Mouse (Mus musculus) brown adipose tissue, adult 24 weeks (tissue): ENCODE measurements around the gene Slco3a1. TPM values are rescaled to one million over a fixed set of nuclear protein-coding genes. Genes with fewer than 3 reads are reported as not detected.

Source experiments
- H3K27ac ChIP-seq: fragments of 200-500 bp; replicated peaks from 2 replicates; pipeline ENCODE4 v1.5.1; 2012; ENCODE audit warnings: low read depth, mild to moderate bottlenecking, low read length
- H3K4me1 ChIP-seq: fragments of 200-500 bp; 2 replicates; pipeline ENCODE4 v1.6.1; 2012; ENCODE audit warnings: low read length, mixed read lengths; ENCODE audit not compliant: control insufficient read depth, insufficient read depth, insufficient read length
- H3K4me3 ChIP-seq: fragments of 200-500 bp; 2 replicates; pipeline ENCODE4 v1.5.1; 2012; ENCODE audit warnings: low read depth, mild to moderate bottlenecking, low read length, moderate library complexity; ENCODE audit not compliant: insufficient read depth
- polyA plus RNA-seq: library from polyadenylated mRNA; stranded (reverse); fragments of >200 nt; gene quantifications from 2 replicates; pipeline ENCODE4 v1.2.4, GENCODE M21; 2012; ENCODE audit not compliant: missing spikeins, insufficient read depth, insufficient read length

The Slco3a1 gene
- 2.3 TPM in 2 replicates for polyA plus RNA-seq

GRCm38 (mm10) chr7:74554608-74555311, at the start of gene Slco3a1:
Gene Slco3a1, minus strand, starts transcription at chr7:74554780.
- Histone ChIP-seq H3K27ac (peak within 1 kb of the TSS; percentile 32; the same call in 1 of the 2 replicates), H3K4me1 (no peaks in the 10 kb centered on the region), H3K4me3 (peak within 1 kb of the TSS; percentile 73)

- Histone ChIP-seq H3K27ac (no peak overlapping the region), H3K4me3 (no peak overlapping the region), H3K4me1 (no peaks in the 10 kb centered on the region)
These were observed 46.4 kb upstream of the Slco3a1 start for GRCm38 (mm10) chr7:74600996-74601395.

- H3K4me3 ChIP-seq = no peak overlapping the region
- no peaks in the 10 kb centered on the region for H3K4me1 ChIP-seq
- no peak overlapping the region for H3K27ac ChIP-seq
These were observed 24.8 kb upstream of the Slco3a1 start for GRCm38 (mm10) chr7:74579411-74579810.

- H3K27ac ChIP-seq = no peak overlapping the region
- H3K4me3 ChIP-seq = no peak overlapping the region
- no peaks in the 10 kb centered on the region for H3K4me1 ChIP-seq
These were observed 21.1 kb upstream of the Slco3a1 start for GRCm38 (mm10) chr7:74575678-74576077.

GRCm38 (mm10) chr7:74555416-74555815, 836 bp upstream of the Slco3a1 start:
- no peaks in the 10 kb centered on the region for H3K4me1 ChIP-seq
- no peak overlapping the region for H3K27ac ChIP-seq
- peak overlapping the region; percentile 73 for H3K4me3 ChIP-seq

- H3K27ac ChIP-seq = no peak overlapping the region; the same call in 1 of the 2 replicates
- peak overlapping the region; percentile 73 for H3K4me3 ChIP-seq
These were observed 479 bp downstream of the Slco3a1 start for GRCm38 (mm10) chr7:74554041-74554561.

GRCm38 (mm10) chr7:74553111-74553650, 1.4 kb downstream of the Slco3a1 start:
- Histone ChIP-seq H3K4me3 (peak overlapping the region; percentile 73), H3K27ac (no peak overlapping the region)

More at GRCm38 (mm10) chr7:74554041-74554561, 479 bp downstream of the Slco3a1 start:
- H3K4me1 ChIP-seq = no peaks in the 10 kb centered on the region

GRCm38 (mm10) chr7:74552546-74552945, 2.0 kb downstream of the Slco3a1 start:
- Histone ChIP-seq H3K4me3 (no peak overlapping the region), H3K27ac (no peak overlapping the region), H3K4me1 (no peaks in the 10 kb centered on the region)

More at GRCm38 (mm10) chr7:74553111-74553650, 1.4 kb downstream of the Slco3a1 start:
- H3K4me1 ChIP-seq = no peaks in the 10 kb centered on the region

GRCm38 (mm10) chr7:74552000-74552358, 2.6 kb downstream of the Slco3a1 start:
- no peak overlapping the region for H3K4me3 ChIP-seq
- H3K27ac ChIP-seq = no peak overlapping the region
- H3K4me1 ChIP-seq = no peaks in the 10 kb centered on the region

GRCm38 (mm10) chr7:74551338-74551999, 3.1 kb downstream of the Slco3a1 start:
- H3K4me3 ChIP-seq = no peak overlapping the region
- no peaks in the 10 kb centered on the region for H3K4me1 ChIP-seq
- H3K27ac ChIP-seq = no peak overlapping the region

- Histone ChIP-seq H3K27ac (no peak overlapping the region), H3K4me1 (no peaks in the 10 kb centered on the region), H3K4me3 (no peak overlapping the region)
These were observed 4.9 kb downstream of the Slco3a1 start for GRCm38 (mm10) chr7:74549686-74550085.

- no peaks in the 10 kb centered on the region for H3K4me1 ChIP-seq
- no peak overlapping the region for H3K4me3 ChIP-seq
- no peak overlapping the region for H3K27ac ChIP-seq
These were observed 5.5 kb downstream of the Slco3a1 start for GRCm38 (mm10) chr7:74549013-74549582.

GRCm38 (mm10) chr7:74546691-74547090, 7.9 kb downstream of the Slco3a1 start:
- no peak overlapping the region for H3K27ac ChIP-seq
- no peak overlapping the region for H3K4me3 ChIP-seq
- no peaks in the 10 kb centered on the region for H3K4me1 ChIP-seq

GRCm38 (mm10) chr7:74545498-74545990, 9.0 kb downstream of the Slco3a1 start:
- Histone ChIP-seq H3K4me3 (no peak overlapping the region), H3K4me1 (no peaks in the 10 kb centered on the region), H3K27ac (no peak overlapping the region)

GRCm38 (mm10) chr7:74544306-74544705, 10.3 kb downstream of the Slco3a1 start:
- no peak overlapping the region for H3K4me3 ChIP-seq
- H3K4me1 ChIP-seq = no peaks in the 10 kb centered on the region
- H3K27ac ChIP-seq = no peak overlapping the region
